Mouse (Mus musculus) forebrain, postnatal 0 days (tissue): ENCODE measurements at regions not wholly inside any gene's neighbourhood (a gene's known extent, or its start where the extent isn't known, plus 50 kb on each side); places are given as distances from the start of the nearest gene placed in this dataset.

ENCODE experiments used
- ATAC-seq: fragments of 200-750 bp; cut with Nextera tagmentation; 2 replicates; pipeline ENCODE4 v1.8.0; 2017; ENCODE audit warnings: mild to moderate bottlenecking, moderate library complexity
- DNase-seq: peaks from one replicate; pipeline ENCODE4 v3.0.0-alpha.2; 2015
- H3K27ac ChIP-seq: fragments of 300-500 bp; sonication (generic); 2 replicates; pipeline ENCODE4 v1.5.1; 2014; ENCODE audit warnings: low read depth, mild to moderate bottlenecking, antibody characterized with exemption, low read length, moderate library complexity, mixed read lengths
- H3K27me3 ChIP-seq: fragments of 300-500 bp; sonication (generic); 2 replicates; pipeline ENCODE4 v1.6.1; 2014; ENCODE audit warnings: mild to moderate bottlenecking, low read length, mixed read lengths; ENCODE audit not compliant: insufficient read depth
- H3K36me3 ChIP-seq: fragments of 300-500 bp; sonication (generic); 2 replicates; pipeline ENCODE4 v1.6.1; 2014; ENCODE audit warnings: mild to moderate bottlenecking, moderate library complexity; ENCODE audit not compliant: insufficient read depth
- H3K4me1 ChIP-seq: fragments of 300-500 bp; sonication (generic); 2 replicates; pipeline ENCODE4 v1.6.1; 2014; ENCODE audit warnings: antibody characterized with exemption; ENCODE audit not compliant: insufficient read depth
- H3K4me2 ChIP-seq: fragments of 300-500 bp; sonication (generic); 2 replicates; pipeline ENCODE4 v1.6.1; 2014; ENCODE audit warnings: low read depth, mild to moderate bottlenecking, moderate library complexity
- H3K4me3 ChIP-seq: fragments of 300-500 bp; sonication (generic); 2 replicates; pipeline ENCODE4 v1.5.1; 2014; ENCODE audit warnings: low read depth, low read length, mixed read lengths
- H3K9ac ChIP-seq: fragments of 300-500 bp; sonication (generic); 2 replicates; pipeline ENCODE4 v1.6.1; 2014; ENCODE audit warnings: mild to moderate bottlenecking
- H3K9me3 ChIP-seq: fragments of 300-500 bp; sonication (generic); 2 replicates; pipeline ENCODE4 v1.6.1; 2016; ENCODE audit warnings: low read length
- CTCF ChIP-seq: sonication (generic); IDR thresholded peaks from 2 replicates; pipeline ENCODE4 v1.5.1; 2016; ENCODE audit warnings: antibody characterized with exemption, control low read depth, low read depth
- WGBS: fragments of 180-500 bp; shearing (Covaris S2); extraction: QIAGEN DNeasy Blood & Tissue Kit; methylation state at CpG from one replicate; pipeline ENCODE4 v1.1.7; 2014; 5-methylcytosine and 5-hydroxymethylcytosine counted together

GRCm38 (mm10) chr8:126847664-126848353 lies 97.8 kb downstream of the Tomm20 start:
- Histone ChIP-seq H3K9me3 (no peaks in the 10 kb centered on the region), H3K4me2 (no peak overlapping the region), H3K9ac (no peak overlapping the region), H3K27ac (no peak overlapping the region), H3K4me1 (no peaks in the 10 kb centered on the region), H3K36me3 (no peaks in the 10 kb centered on the region), H3K4me3 (no peak overlapping the region), H3K27me3 (no peaks in the 10 kb centered on the region)
- DNase-seq (no peak), ATAC-seq (no peak)
- WGBS: 80% methylated on average over 8 of the region's 8 CpGs
- TF ChIP-seq CTCF: no peak

- Histone ChIP-seq H3K4me1 (no peaks in the 10 kb centered on the region), H3K27me3 (no peaks in the 10 kb centered on the region), H3K36me3 (no peaks in the 10 kb centered on the region), H3K4me3 (no peak overlapping the region), H3K27ac (no peak overlapping the region), H3K4me2 (no peak overlapping the region), H3K9ac (no peak overlapping the region), H3K9me3 (no peaks in the 10 kb centered on the region)
- ATAC-seq (no peak), DNase-seq (no peak)
- no peak for TF ChIP-seq CTCF
- 71% methylated on average over 3 of the region's 3 CpGs for WGBS
These were observed 99.5 kb downstream of the Tomm20 start for GRCm38 (mm10) chr8:126846188-126846565.

GRCm38 (mm10) chr8:126845530-126846187 lies 100.0 kb downstream of the Tomm20 start:
- 90% methylated on average over 14 of the region's 14 CpGs for WGBS
- DNase-seq (no peak), ATAC-seq (no peak)
- Histone ChIP-seq H3K27ac (no peak overlapping the region), H3K4me1 (no peaks in the 10 kb centered on the region), H3K36me3 (no peaks in the 10 kb centered on the region), H3K9ac (no peak overlapping the region), H3K9me3 (no peaks in the 10 kb centered on the region), H3K4me3 (no peak overlapping the region), H3K27me3 (no peaks in the 10 kb centered on the region), H3K4me2 (no peak overlapping the region)
- no peak for TF ChIP-seq CTCF

GRCm38 (mm10) chr8:126844627-126845026 lies 101.0 kb downstream of the Tomm20 start:
- H3K36me3 ChIP-seq: no peaks in the 10 kb centered on the region
- H3K9ac ChIP-seq: no peak overlapping the region
- H3K9me3 ChIP-seq: no peaks in the 10 kb centered on the region
- ATAC-seq: no peak
- DNase-seq: no peak
- H3K27me3 ChIP-seq: no peaks in the 10 kb centered on the region
- H3K4me2 ChIP-seq: no peak overlapping the region
- H3K27ac ChIP-seq: no peak overlapping the region
- H3K4me3 ChIP-seq: no peak overlapping the region
- no peak for TF ChIP-seq CTCF
- H3K4me1 ChIP-seq: no peaks in the 10 kb centered on the region
- WGBS: 87% methylated on average over 4 of the region's 4 CpGs

GRCm38 (mm10) chr8:126841187-126841586 lies 104.5 kb downstream of the Tomm20 start:
- ATAC-seq (no peak), DNase-seq (no peak)
- Histone ChIP-seq H3K9ac (no peak overlapping the region), H3K9me3 (no peaks in the 10 kb centered on the region), H3K4me3 (no peak overlapping the region), H3K4me2 (no peak overlapping the region), H3K36me3 (no peaks in the 10 kb centered on the region), H3K27ac (no peak overlapping the region), H3K27me3 (no peaks in the 10 kb centered on the region), H3K4me1 (peaks cover 6% of the 10 kb centered on the region)
- no peak for TF ChIP-seq CTCF
- WGBS: 60% methylated on average over 7 of the region's 7 CpGs

GRCm38 (mm10) chr8:126839712-126840355 lies 105.8 kb downstream of the Tomm20 start:
- peak; percentile 83 for DNase-seq
- Histone ChIP-seq H3K27ac (peak overlapping the region; percentile 71), H3K4me2 (peak overlapping the region; percentile 35), H3K4me1 (peaks cover 6% of the 10 kb centered on the region), H3K9ac (peak overlapping the region; percentile 10; the same call in 1 of the 2 replicates), H3K4me3 (no peak overlapping the region), H3K9me3 (no peaks in the 10 kb centered on the region), H3K36me3 (no peaks in the 10 kb centered on the region), H3K27me3 (no peaks in the 10 kb centered on the region)
- peak; percentile 76 for TF ChIP-seq CTCF
- 10% methylated on average over 5 of the region's 5 CpGs for WGBS
- peak; percentile 93 for ATAC-seq
